8 mouse cellular contexts compared by ENCODE assay signal in genomic region chr7:27257046-27257851, GRCm38 (mm10). TPM values are rescaled to one million over a fixed set of nuclear protein-coding genes. Genes with fewer than 3 reads are reported as not detected.
A peak's percentile ranks its signal among the peaks of the same experiment; 100 is the strongest.
DNase-seq lines count a peak whose midpoint lies in the region; ATAC-seq and TF ChIP-seq lines count a peak whose summit lies in the region.

No protein-coding gene starts in this region.

- H3K79me3 ChIP-seq in C2C12 (ENCODE audit: low read depth) = no peaks in the 10 kb centered on the region

- ATAC-seq in heart, postnatal 0 days (ENCODE audit: insufficient read depth, low read depth) = peak; percentile 31
- no peak for ATAC-seq in liver, embryonic 14.5 days (ENCODE audit: insufficient read depth)
- ATAC-seq in neural tube, embryonic 14.5 days (ENCODE audit: low read depth) = peak; percentile 16; the same call in 1 of the 2 replicates
- no peak for ATAC-seq in erythroid progenitor cell, adult 5-6 weeks (replicated peaks; ENCODE audit: low FRiP score, poor library complexity, severe bottlenecking)

- H3K4me1 ChIP-seq in heart, postnatal 0 days (ENCODE audit: control insufficient read depth, insufficient read depth) = peaks cover 15% of the 10 kb centered on the region; the same call in 1 of the 2 replicates
- peaks cover 0 to 9% of the 10 kb centered on the region in 2 experiments; a peak in 2 of 4 replicates for H3K4me1 ChIP-seq in liver, embryonic 14.5 days (replicated peaks; ENCODE audit: control insufficient read depth in 2 of 2, insufficient read depth in 2 of 2, low read length in 1 of 2)
- H3K4me1 ChIP-seq in neural tube, embryonic 14.5 days (ENCODE audit: control insufficient read depth, insufficient read depth, low read length) = peaks cover 21% of the 10 kb centered on the region

- H3K27ac ChIP-seq in heart, postnatal 0 days (ENCODE audit: low read depth) = peak overlapping the region; percentile 80
- no peak overlapping the region for H3K27ac ChIP-seq in liver, embryonic 14.5 days
- H3K27ac ChIP-seq in neural tube, embryonic 14.5 days (ENCODE audit: low read depth, low read length) = peak overlapping the region; percentile 94

- H3ac ChIP-seq in C2C12 (ENCODE audit: control insufficient read depth, insufficient read length, low read depth) = peak overlapping the region; percentile 13

- H3K9me3 ChIP-seq in heart, postnatal 0 days (replicated peaks; ENCODE audit: control insufficient read depth, low read length) = no peaks in the 10 kb centered on the region
- no peaks in the 10 kb centered on the region for H3K9me3 ChIP-seq in liver, embryonic 14.5 days (ENCODE audit: control insufficient read depth, low read length)
- H3K9me3 ChIP-seq in neural tube, embryonic 14.5 days (ENCODE audit: control insufficient read depth, low read length) = no peaks in the 10 kb centered on the region

- WGBS in heart, postnatal 0 days = 27% methylated on average over 27 of the region's 27 CpGs
- WGBS in liver, embryonic 14.5 days (ENCODE audit: insufficient replicate concordance) = 63% methylated on average over 27 of the region's 27 CpGs
- WGBS in neural tube, embryonic 14.5 days = 6% methylated on average over 27 of the region's 27 CpGs

- H3K36me3 ChIP-seq in C2C12 (ENCODE audit: control insufficient read depth, insufficient read depth) = no peaks in the 10 kb centered on the region
- no peaks in the 10 kb centered on the region for H3K36me3 ChIP-seq in heart, postnatal 0 days (replicated peaks; ENCODE audit: control insufficient read depth, insufficient read depth, low read length)
- no peaks in the 10 kb centered on the region for H3K36me3 ChIP-seq in liver, embryonic 14.5 days (replicated peaks; ENCODE audit: control insufficient read depth, insufficient read depth, low read depth)
- H3K36me3 ChIP-seq in neural tube, embryonic 14.5 days (ENCODE audit: control insufficient read depth, insufficient read depth, low read length) = no peaks in the 10 kb centered on the region

- TF ChIP-seq EP300 in heart, postnatal 0 days (IDR thresholded peaks at IDR 0.05; ENCODE audit: low read depth) = no peak
- no peak for TF ChIP-seq EP300 in liver, embryonic 14.5 days (IDR thresholded peaks at IDR 0.05; ENCODE audit: low read depth)

- TF ChIP-seq CTCF in C2C12 (IDR thresholded peaks at IDR 0.05; ENCODE audit: control insufficient read depth, insufficient read depth, insufficient read length) = no peak
- 0 out of 2 replicates have a peak, but pooled peaks have one; percentile 18 for TF ChIP-seq CTCF in heart, postnatal 0 days (IDR thresholded peaks at IDR 0.05; ENCODE audit: low read depth)
- no peak for TF ChIP-seq CTCF in liver, embryonic 14.5 days (IDR thresholded peaks at IDR 0.05; ENCODE audit: low read depth)

- peak; percentile 76 to 78 for DNase-seq in adrenal gland, postnatal 36 days
- peak; percentile 78 for DNase-seq in fibroblast of lung, adult 2 months (ENCODE audit: low read depth)
- DNase-seq in heart, postnatal 0 days (ENCODE audit: low spot score) = peak; percentile 63
- peak; percentile 69 to 76 for DNase-seq in kidney, postnatal 25 days
- DNase-seq in liver, embryonic 14.5 days (ENCODE audit: low read depth in 3 of 3, low spot score in 3 of 3) = no peak

- H3K4me2 ChIP-seq in heart, postnatal 0 days (ENCODE audit: low read depth, low read length) = peak overlapping the region; percentile 88
- H3K4me2 ChIP-seq in liver, embryonic 14.5 days (ENCODE audit: low read depth) = peak overlapping the region; percentile 99; the same call in 1 of the 2 replicates
- H3K4me2 ChIP-seq in neural tube, embryonic 14.5 days (ENCODE audit: low read depth, low read length) = peak overlapping the region; percentile 96

- H3K79me2 ChIP-seq in C2C12 (ENCODE audit: control insufficient read depth, insufficient read depth) = peaks cover 5% of the 10 kb centered on the region

- H3K9ac ChIP-seq in heart, postnatal 0 days (replicated peaks; ENCODE audit: low read depth, low read length) = no peak overlapping the region
- H3K9ac ChIP-seq in liver, embryonic 14.5 days (replicated peaks) = no peak overlapping the region
- no peak overlapping the region for H3K9ac ChIP-seq in neural tube, embryonic 14.5 days (replicated peaks; ENCODE audit: low read depth, low read length)

- no peaks in the 10 kb centered on the region for H3K27me3 ChIP-seq in C2C12 (ENCODE audit: control insufficient read depth, insufficient read depth, insufficient read length)
- H3K27me3 ChIP-seq in heart, postnatal 0 days (ENCODE audit: control insufficient read depth, insufficient read depth, low read length) = no peaks in the 10 kb centered on the region
- H3K27me3 ChIP-seq in liver, embryonic 14.5 days (ENCODE audit: control insufficient read depth, insufficient read depth, low read length) = no peaks in the 10 kb centered on the region
- H3K27me3 ChIP-seq in neural tube, embryonic 14.5 days (ENCODE audit: control insufficient read depth, insufficient read depth, low read length) = no peaks in the 10 kb centered on the region

- peak overlapping the region; percentile 11 for H3K4me3 ChIP-seq in C2C12 (ENCODE audit: insufficient read depth, poor library complexity, severe bottlenecking)
- peak overlapping the region; percentile 87 for H3K4me3 ChIP-seq in heart, postnatal 0 days (ENCODE audit: low read depth, low read length)
- no peak overlapping the region for H3K4me3 ChIP-seq in liver, embryonic 14.5 days (ENCODE audit: insufficient read depth in 1 of 2, low read depth in 2 of 2, low read length in 2 of 2)
- H3K4me3 ChIP-seq in neural tube, embryonic 14.5 days (ENCODE audit: low read depth, low read length) = no peak overlapping the region

TF ChIP-seq in C2C12, 6 proteins besides CTCF, POLR2A, EP300 and RAD21:
- TF ChIP-seq USF1 (IDR thresholded peaks at IDR 0.05; ENCODE audit: low read depth) = peak; percentile 48
- no peak for TF ChIP-seq FOSL1 (IDR thresholded peaks at IDR 0.05; ENCODE audit: insufficient read depth, low read length, poor library complexity, severe bottlenecking)
- no peak for TF ChIP-seq MYOG (IDR thresholded peaks at IDR 0.05; ENCODE audit: control insufficient read depth, extremely low read depth, insufficient read length)
- TF ChIP-seq MYOD1 (IDR thresholded peaks at IDR 0.05; ENCODE audit: control insufficient read depth, insufficient read length, low read depth) = peak; percentile 19
- no peak for TF ChIP-seq MAX (IDR thresholded peaks at IDR 0.05)

RNA-seq across cellular contexts. Expression of gene Numbl, which starts 1.0 kb away (rescaled TPM):
- 11.7 TPM for polyA plus RNA-seq in C2C12 (2012; fragmentation: generic; extraction: Trizol)
- 10 to 100 TPM in 1 of 2 experiments, 1 to 10 TPM in 1; 8.8 to 10.1 TPM for total RNA-seq in adrenal gland, postnatal 36 days (2021)
- total RNA-seq in heart, postnatal 0 days (2014; rRNA removed; ENCODE audit: low replicate concordance) = 15.9 and 23.5 TPM in 2 replicates
- polyA plus RNA-seq in heart, postnatal 0 days (2015; fragmentation: Nextera tagmentation; extraction: Ambion mirVana) = 5.6 and 6.2 TPM in 2 replicates
- polyA plus RNA-seq in liver, embryonic 14.5 days (2012; rRNA removed) = 1.9 and 2.1 TPM in 2 replicates
- 0.72 and 0.83 TPM in 2 replicates for polyA plus RNA-seq in liver, embryonic 14.5 days (2014; fragmentation: Nextera tagmentation; extraction: Ambion mirVana)
- polyA plus RNA-seq in neural tube, embryonic 14.5 days (2014; fragmentation: Nextera tagmentation; extraction: Ambion mirVana) = 22.6 and 27.9 TPM in 2 replicates
- total RNA-seq in erythroid progenitor cell, adult 5-6 weeks (2015; ENCODE audit: low replicate concordance) = 0.72 TPM in 1 of 2 replicates, not detected in the other
- under 0.01 and 2.0 TPM in 2 replicates for total RNA-seq in erythroid progenitor cell, adult 5-6 weeks (2017; ENCODE audit: low replicate concordance)

RNA-seq across cellular contexts. Expression of gene Coq8b, which starts 24.4 kb away (rescaled TPM):
- polyA plus RNA-seq in C2C12 (2012; fragmentation: generic; extraction: Trizol) = 9.3 TPM
- total RNA-seq in adrenal gland, postnatal 36 days (2021) = 10 to 100 TPM; 41.3 to 70.6 TPM
- total RNA-seq in heart, postnatal 0 days (2014; rRNA removed; ENCODE audit: low replicate concordance) = 5.8 and 7.2 TPM in 2 replicates
- 10.1 and 11.0 TPM in 2 replicates for polyA plus RNA-seq in heart, postnatal 0 days (2015; fragmentation: Nextera tagmentation; extraction: Ambion mirVana)
- 9.3 and 12.4 TPM in 2 replicates for polyA plus RNA-seq in liver, embryonic 14.5 days (2012; rRNA removed)
- polyA plus RNA-seq in liver, embryonic 14.5 days (2014; fragmentation: Nextera tagmentation; extraction: Ambion mirVana) = 17.7 and 19.8 TPM in 2 replicates
- polyA plus RNA-seq in neural tube, embryonic 14.5 days (2014; fragmentation: Nextera tagmentation; extraction: Ambion mirVana) = 16.7 and 20.9 TPM in 2 replicates
- 2.9 TPM in 1 of 2 replicates, not detected in the other for total RNA-seq in erythroid progenitor cell, adult 5-6 weeks (2015; ENCODE audit: low replicate concordance)
- total RNA-seq in erythroid progenitor cell, adult 5-6 weeks (2017; ENCODE audit: low replicate concordance) = 7.7 TPM in 1 of 2 replicates, not detected in the other

RNA-seq across cellular contexts. Expression of gene Itpkc, which starts 28.8 kb away (rescaled TPM):
- 5.7 TPM for polyA plus RNA-seq in C2C12 (2012; fragmentation: generic; extraction: Trizol)
- 10 to 100 TPM; 14.0 to 14.6 TPM for total RNA-seq in adrenal gland, postnatal 36 days (2021)
- total RNA-seq in heart, postnatal 0 days (2014; rRNA removed; ENCODE audit: low replicate concordance) = 5.8 and 14.7 TPM in 2 replicates
- 1.2 and 1.3 TPM in 2 replicates for polyA plus RNA-seq in heart, postnatal 0 days (2015; fragmentation: Nextera tagmentation; extraction: Ambion mirVana)
- 2.0 and 2.3 TPM in 2 replicates for polyA plus RNA-seq in liver, embryonic 14.5 days (2012; rRNA removed)
- polyA plus RNA-seq in liver, embryonic 14.5 days (2014; fragmentation: Nextera tagmentation; extraction: Ambion mirVana) = 1.3 and 1.5 TPM in 2 replicates
- polyA plus RNA-seq in neural tube, embryonic 14.5 days (2014; fragmentation: Nextera tagmentation; extraction: Ambion mirVana) = 6.6 and 7.2 TPM in 2 replicates
- total RNA-seq in erythroid progenitor cell, adult 5-6 weeks (2015; ENCODE audit: low replicate concordance) = 1.8 and 4.2 TPM in 2 replicates
- 0.39 and 5.4 TPM in 2 replicates for total RNA-seq in erythroid progenitor cell, adult 5-6 weeks (2017; ENCODE audit: low replicate concordance)

Comparison
In these comparisons a context has a peak if more than half of its experiments do, and no peak if none do; other contexts are left out.
1. H3K4me3 ChIP-seq: peak in C2C12 (single experiment) and heart, postnatal 0 days (single experiment); none in liver, embryonic 14.5 days (0 of 2) and neural tube, embryonic 14.5 days (single experiment).
2. DNase-seq: peak in adrenal gland, postnatal 36 days (2 of 2), fibroblast of lung, adult 2 months (single experiment), heart, postnatal 0 days (single experiment) and kidney, postnatal 25 days (2 of 2); none in liver, embryonic 14.5 days (0 of 3).
3. ATAC-seq: peak in heart, postnatal 0 days (single experiment) and neural tube, embryonic 14.5 days (single experiment); none in liver, embryonic 14.5 days (single experiment) and erythroid progenitor cell, adult 5-6 weeks (single experiment).
4. Peak in every context shown above with its lines, with median percentiles within 50 percentile points of each other: H3K4me2 ChIP-seq.